Mouse (Mus musculus): ENCODE measurements around the gene Glt1d1. TPM values are rescaled to one million over a fixed set of nuclear protein-coding genes. Genes with fewer than 3 reads are reported as not detected.

Glt1d1 gene
- polyA plus RNA-seq, 1 experiment from 2014 or later = 1.1 TPM

DNA sequence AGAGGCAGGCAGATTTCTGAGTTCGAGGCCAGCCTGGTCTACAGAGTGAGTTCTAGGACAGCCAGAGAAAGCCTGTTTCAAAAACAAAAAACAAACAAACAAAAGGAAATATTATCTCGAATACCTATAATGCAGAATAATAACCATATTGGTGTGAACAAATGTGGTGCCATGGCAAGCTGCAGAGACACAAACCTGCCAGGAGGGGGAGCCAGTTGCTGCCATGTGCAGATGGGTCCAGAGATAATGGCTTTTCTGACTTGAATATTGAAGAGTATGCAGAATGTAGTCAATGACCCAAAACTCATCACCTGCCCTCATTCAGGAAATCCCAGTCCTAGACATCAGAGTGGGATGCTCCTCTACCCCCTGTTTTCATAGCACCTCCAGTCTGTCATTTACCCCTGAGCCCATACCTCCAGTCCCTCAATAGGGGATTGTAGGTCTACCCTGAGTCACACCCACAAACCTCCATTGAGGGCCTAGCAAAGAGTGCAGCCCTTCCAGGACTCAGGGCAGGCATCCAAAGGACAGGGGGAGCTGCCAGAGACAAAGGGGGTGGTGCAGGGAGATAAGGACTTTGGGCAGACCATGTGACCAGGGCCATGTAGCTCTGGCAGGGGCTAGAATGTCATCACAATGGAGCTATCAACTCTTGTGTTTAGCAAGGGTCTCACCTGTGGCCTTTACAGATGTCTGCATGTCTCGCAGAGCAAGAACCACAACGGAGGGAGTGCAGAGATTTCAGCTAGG is 124.8 kb downstream of the Glt1d1 start:
- Histone ChIP-seq H3K4me3 (replicated peaks; ENCODE audit: low read depth, low read length) (no peak overlapping the region), H3K27ac (replicated peaks; ENCODE audit: low read depth, low read length) (no peak overlapping the region), H3K36me3 (ENCODE audit: control insufficient read depth, insufficient read depth, low read length) (no peaks in the 10 kb centered on the region), H3K27me3 (ENCODE audit: control insufficient read depth, insufficient read depth, low read length) (no peaks in the 10 kb centered on the region), H3K4me1 (ENCODE audit: control insufficient read depth, insufficient read depth, low read length) (peaks cover 2% of the 10 kb centered on the region; the same call in 1 of the 2 replicates), H3K9ac (replicated peaks; ENCODE audit: low read length) (no peak overlapping the region), H3K4me2 (ENCODE audit: low read length) (no peak overlapping the region), H3K9me3 (ENCODE audit: control insufficient read depth, low read length) (no peaks in the 10 kb centered on the region)
- ATAC-seq (ENCODE audit: low FRiP score, low TSS enrichment) (no peak), DNase-seq (no peak)
- 87% methylated on average over 4 of the region's 4 CpGs for WGBS

DNA sequence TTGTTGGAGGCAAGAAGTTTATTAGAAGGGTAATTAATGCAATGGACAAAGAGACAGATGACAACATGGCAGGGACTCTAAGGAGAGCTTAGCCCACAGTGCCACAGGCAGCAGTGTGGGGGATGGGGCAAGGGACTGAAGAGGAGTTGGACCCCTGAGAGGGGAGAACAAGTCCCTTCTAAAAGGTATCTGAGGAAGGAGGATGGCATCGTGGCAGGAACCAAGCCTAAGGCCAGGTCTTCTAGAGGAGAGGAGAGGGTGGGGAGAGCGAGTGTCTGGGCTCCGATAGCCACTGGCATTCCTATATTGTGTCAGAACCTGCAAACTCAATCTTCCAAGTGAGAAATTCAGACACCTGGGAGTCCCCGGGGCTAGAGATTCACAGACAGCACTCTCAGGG is 126.5 kb downstream of the Glt1d1 start:
- Histone ChIP-seq H3K9ac (replicated peaks; ENCODE audit: low read length) (no peak overlapping the region), H3K4me3 (replicated peaks; ENCODE audit: low read depth, low read length) (no peak overlapping the region), H3K4me1 (ENCODE audit: control insufficient read depth, insufficient read depth, low read length) (no peaks in the 10 kb centered on the region), H3K9me3 (ENCODE audit: control insufficient read depth, low read length) (no peaks in the 10 kb centered on the region), H3K36me3 (ENCODE audit: control insufficient read depth, insufficient read depth, low read length) (no peaks in the 10 kb centered on the region), H3K27me3 (ENCODE audit: control insufficient read depth, insufficient read depth, low read length) (no peaks in the 10 kb centered on the region), H3K4me2 (ENCODE audit: low read length) (no peak overlapping the region), H3K27ac (replicated peaks; ENCODE audit: low read depth, low read length) (no peak overlapping the region)
- DNase-seq (no peak), ATAC-seq (ENCODE audit: low FRiP score, low TSS enrichment) (no peak)
- WGBS = 78% methylated on average over 4 of the region's 4 CpGs

Other genes with a start within 250 kb of the Glt1d1 start
- 22.8 and 27.3 TPM in 2 replicates for gene Slc15a4, start 635 bp downstream of the Glt1d1 start, polyA plus RNA-seq (2014; fragmentation: Nextera tagmentation; extraction: Ambion mirVana)

Measured in midbrain, embryonic 14.5 days (tissue).